Mouse (Mus musculus) limb, embryonic 15.5 days (tissue): ENCODE results near the gene Tars. TPM values are rescaled to one million over a fixed set of nuclear protein-coding genes. Genes with fewer than 3 reads are reported as not detected.

ENCODE experiments used
- ATAC-seq: fragments of 200-750 bp; cut with Nextera tagmentation; 2 replicates; pipeline ENCODE4 v1.8.0; 2017; ENCODE audit warnings: low read depth, moderate TSS enrichment; ENCODE audit not compliant: insufficient number of reproducible peaks, low FRiP score, low TSS enrichment
- H3K27ac ChIP-seq: fragments of 300-500 bp; sonication (generic); 2 replicates; pipeline ENCODE4 v1.5.1; 2015; ENCODE audit warnings: moderate library complexity, mild to moderate bottlenecking, inconsistent platforms
- H3K27me3 ChIP-seq: fragments of 300-500 bp; sonication (generic); 2 replicates; pipeline ENCODE4 v1.6.1; 2015; ENCODE audit warnings: inconsistent platforms
- H3K36me3 ChIP-seq: fragments of 300-500 bp; sonication (generic); 2 replicates; pipeline ENCODE4 v1.6.1; 2015; ENCODE audit warnings: inconsistent platforms
- H3K4me1 ChIP-seq: fragments of 300-500 bp; sonication (generic); 2 replicates; pipeline ENCODE4 v1.6.1; 2015; ENCODE audit warnings: inconsistent platforms
- H3K4me2 ChIP-seq: fragments of 300-500 bp; sonication (generic); 2 replicates; pipeline ENCODE4 v1.6.1; 2015; ENCODE audit warnings: mild to moderate bottlenecking, inconsistent platforms
- H3K4me3 ChIP-seq: fragments of 300-500 bp; sonication (generic); 2 replicates; pipeline ENCODE4 v1.5.1; 2015; ENCODE audit warnings: mild to moderate bottlenecking, inconsistent platforms
- H3K9ac ChIP-seq: fragments of 300-500 bp; sonication (generic); 2 replicates; pipeline ENCODE4 v1.6.1; 2015; ENCODE audit warnings: inconsistent platforms
- H3K9me3 ChIP-seq: fragments of 300-500 bp; sonication (generic); 2 replicates; pipeline ENCODE4 v1.6.1; 2016; ENCODE audit warnings: inconsistent platforms
- WGBS: fragments of 180-500 bp; shearing (Covaris S2); methylation state at CpG from one replicate; pipeline ENCODE4 v1.1.7; 2015; 5-methylcytosine and 5-hydroxymethylcytosine counted together
- polyA plus RNA-seq: library from polyadenylated mRNA; unstranded; fragments of >200 nt; fragmentation: Nextera tagmentation; extraction: Ambion mirVana; gene quantifications from 2 replicates; pipeline ENCODE4 v1.2.1, GENCODE M21; 2015

The Tars gene
- polyA plus RNA-seq, 1 experiment from 2014 or later, result 68.6 TPM

DNA sequence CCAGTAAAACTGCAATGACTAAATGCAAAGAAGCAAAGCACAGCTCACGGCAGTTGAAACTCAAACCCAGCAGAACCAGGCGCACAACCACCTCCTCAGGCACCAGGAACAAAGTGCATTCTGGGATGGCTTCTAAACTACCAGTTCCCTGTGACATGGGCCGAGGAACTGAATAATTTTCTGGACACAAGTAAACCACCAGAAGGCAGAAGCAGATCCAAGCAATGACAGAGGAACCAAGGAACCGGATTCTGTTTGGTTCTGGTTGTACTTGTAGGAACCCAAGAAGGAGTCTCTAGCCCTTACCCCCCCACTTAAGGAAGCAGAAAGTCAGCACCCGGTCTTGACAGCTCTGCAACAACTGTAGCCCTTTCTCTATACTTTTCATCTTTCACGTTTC lies 3.0 kb downstream of the Tars start:
- H3K4me1 ChIP-seq, result peaks cover 11% of the 10 kb centered on the region
- no peak overlapping the region for H3K4me2 ChIP-seq
- ATAC-seq, result no peak
- peaks cover 47% of the 10 kb centered on the region for H3K36me3 ChIP-seq
- H3K4me3 ChIP-seq, result no peak overlapping the region
- no peaks in the 10 kb centered on the region for H3K9me3 ChIP-seq
- no peaks in the 10 kb centered on the region for H3K27me3 ChIP-seq
- H3K27ac ChIP-seq, result no peak overlapping the region
- H3K9ac ChIP-seq, result no peak overlapping the region
- 80% methylated on average over 6 of the region's 6 CpGs for WGBS

DNA sequence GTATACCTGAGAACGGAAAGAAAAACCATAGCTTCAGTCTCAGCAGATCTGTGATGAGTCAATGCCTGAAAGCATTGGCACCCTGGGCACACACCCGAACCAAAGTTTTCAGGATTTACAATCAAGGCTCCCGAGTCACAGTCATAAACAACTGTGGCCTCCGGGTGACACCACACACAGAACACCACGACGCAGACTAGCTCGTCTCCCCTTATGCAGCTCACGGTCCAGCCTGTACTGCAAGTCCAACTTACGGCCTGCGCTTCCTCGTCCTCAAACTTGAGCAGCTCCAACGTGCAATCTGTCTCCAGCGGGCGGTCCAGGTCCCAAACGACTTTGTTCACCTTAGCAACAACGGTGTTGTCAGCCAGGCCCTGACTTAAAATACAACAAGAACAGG lies 6.6 kb downstream of the Tars start:
- Histone ChIP-seq H3K4me3 (no peak overlapping the region), H3K27ac (no peak overlapping the region), H3K4me2 (no peak overlapping the region), H3K36me3 (peaks cover 82% of the 10 kb centered on the region), H3K4me1 (peaks cover 3% of the 10 kb centered on the region; the same call in 1 of the 2 replicates), H3K9ac (no peak overlapping the region), H3K9me3 (no peaks in the 10 kb centered on the region), H3K27me3 (no peaks in the 10 kb centered on the region)
- ATAC-seq, result no peak
- 95% methylated on average over 16 of the region's 16 CpGs for WGBS

- Histone ChIP-seq H3K9ac (no peak overlapping the region), H3K4me3 (no peak overlapping the region), H3K4me1 (no peaks in the 10 kb centered on the region), H3K9me3 (no peaks in the 10 kb centered on the region), H3K27me3 (no peaks in the 10 kb centered on the region), H3K4me2 (no peak overlapping the region), H3K27ac (no peak overlapping the region), H3K36me3 (peaks cover 63% of the 10 kb centered on the region)
- WGBS, result 94% methylated on average over 21 of the region's 21 CpGs
- ATAC-seq, result no peak
Measured at GRCm38 (mm10) chr15:11383796-11384195, 15.7 kb downstream of the Tars start.

DNA sequence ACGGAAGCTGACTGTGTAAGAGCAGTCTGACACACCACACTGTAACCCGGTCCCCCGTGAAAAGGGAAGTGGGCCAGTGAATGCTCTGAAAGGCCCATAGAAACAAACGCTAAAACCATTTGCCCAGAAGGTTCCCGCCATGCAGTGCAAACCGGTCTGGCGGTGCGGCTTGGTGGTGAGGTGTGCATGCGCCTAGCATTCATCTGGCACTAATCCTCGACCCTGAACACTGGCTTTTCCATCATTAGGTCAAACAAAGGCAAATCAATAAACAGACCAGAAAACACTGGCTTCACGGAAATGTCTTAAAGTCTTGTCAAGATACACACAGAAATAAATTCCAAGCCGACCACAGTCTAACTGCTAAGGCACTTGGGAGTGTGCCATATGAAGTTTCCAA lies 16.9 kb downstream of the Tars start:
- H3K4me3 ChIP-seq, result no peak overlapping the region
- no peak overlapping the region for H3K4me2 ChIP-seq
- H3K27me3 ChIP-seq, result no peaks in the 10 kb centered on the region
- WGBS, result 84% methylated on average over 12 of the region's 12 CpGs
- no peaks in the 10 kb centered on the region for H3K4me1 ChIP-seq
- H3K36me3 ChIP-seq, result peaks cover 51% of the 10 kb centered on the region
- no peaks in the 10 kb centered on the region for H3K9me3 ChIP-seq
- no peak overlapping the region for H3K9ac ChIP-seq
- ATAC-seq, result no peak
- H3K27ac ChIP-seq, result no peak overlapping the region

GRCm38 (mm10) chr15:11380616-11381015 lies 18.8 kb downstream of the Tars start:
- 81% methylated on average over 8 of the region's 8 CpGs for WGBS
- Histone ChIP-seq H3K27me3 (no peaks in the 10 kb centered on the region), H3K4me2 (no peak overlapping the region), H3K9ac (no peak overlapping the region), H3K4me1 (no peaks in the 10 kb centered on the region), H3K27ac (no peak overlapping the region), H3K36me3 (peaks cover 31% of the 10 kb centered on the region), H3K4me3 (no peak overlapping the region), H3K9me3 (no peaks in the 10 kb centered on the region)
- no peak for ATAC-seq

DNA sequence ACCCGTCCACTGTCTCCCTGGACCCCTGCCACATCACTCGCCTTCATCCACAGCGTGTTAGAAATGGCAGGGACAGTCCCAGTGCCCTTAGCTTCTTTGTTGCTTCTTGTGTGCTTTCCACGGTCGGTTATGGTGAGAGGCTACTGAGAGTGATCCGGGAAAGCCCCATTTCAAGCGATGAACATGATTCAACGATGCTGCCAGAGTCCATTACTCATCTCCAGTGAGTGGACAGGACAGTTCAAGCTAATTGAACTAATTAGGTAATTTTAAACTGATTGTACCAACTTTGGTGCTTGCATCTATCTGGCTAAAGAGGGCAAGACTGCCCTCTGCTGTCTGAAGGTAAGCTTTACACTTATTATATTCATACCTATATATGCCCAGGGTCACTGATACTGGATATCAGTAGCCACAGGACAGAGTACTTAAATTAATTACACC lies 19.4 kb downstream of the Tars start:
- Histone ChIP-seq H3K4me2 (no peak overlapping the region), H3K4me1 (no peaks in the 10 kb centered on the region), H3K27ac (no peak overlapping the region), H3K4me3 (no peak overlapping the region), H3K27me3 (no peaks in the 10 kb centered on the region), H3K36me3 (peaks cover 26% of the 10 kb centered on the region), H3K9me3 (no peaks in the 10 kb centered on the region), H3K9ac (no peak overlapping the region)
- WGBS, result 45% methylated on average over 8 of the region's 8 CpGs
- ATAC-seq, result no peak

DNA sequence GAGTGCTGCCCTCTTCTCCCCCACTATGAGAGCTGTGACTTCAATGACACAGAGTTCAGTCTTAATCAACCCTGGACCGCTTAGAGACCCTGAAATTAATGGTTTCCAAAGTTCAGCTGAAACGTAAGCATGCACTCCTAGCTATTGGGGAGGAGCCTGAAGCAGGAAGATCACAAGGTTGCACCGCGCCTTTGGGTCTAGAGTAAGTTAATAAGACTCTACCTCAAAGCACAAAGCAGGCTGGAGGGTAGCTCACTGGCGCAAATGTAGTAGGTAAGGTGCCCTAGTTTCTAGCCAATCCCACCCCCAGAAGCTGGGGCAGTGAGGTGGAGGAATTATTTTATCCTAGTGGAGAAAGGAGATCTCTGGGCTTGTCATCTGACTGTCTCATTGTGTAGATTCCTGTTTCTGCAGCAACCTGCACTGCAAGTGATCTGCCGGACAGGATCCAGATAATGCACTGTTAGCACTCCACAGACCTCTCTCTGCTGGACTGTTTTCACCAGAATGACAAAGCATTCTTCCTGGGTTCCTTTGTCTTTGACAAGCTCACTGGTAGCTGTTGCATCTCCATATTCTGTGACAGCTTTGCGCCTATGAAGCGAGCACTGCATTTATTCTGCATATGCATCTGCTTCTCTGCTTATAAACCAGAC lies 19.9 kb downstream of the Tars start:
- H3K9me3 ChIP-seq, result no peaks in the 10 kb centered on the region
- no peak overlapping the region for H3K9ac ChIP-seq
- WGBS, result 86% methylated on average over 8 of the region's 8 CpGs
- no peak overlapping the region for H3K27ac ChIP-seq
- no peak overlapping the region for H3K4me3 ChIP-seq
- no peak for ATAC-seq
- H3K36me3 ChIP-seq, result peaks cover 21% of the 10 kb centered on the region
- no peaks in the 10 kb centered on the region for H3K27me3 ChIP-seq
- no peak overlapping the region for H3K4me2 ChIP-seq
- no peaks in the 10 kb centered on the region for H3K4me1 ChIP-seq

DNA sequence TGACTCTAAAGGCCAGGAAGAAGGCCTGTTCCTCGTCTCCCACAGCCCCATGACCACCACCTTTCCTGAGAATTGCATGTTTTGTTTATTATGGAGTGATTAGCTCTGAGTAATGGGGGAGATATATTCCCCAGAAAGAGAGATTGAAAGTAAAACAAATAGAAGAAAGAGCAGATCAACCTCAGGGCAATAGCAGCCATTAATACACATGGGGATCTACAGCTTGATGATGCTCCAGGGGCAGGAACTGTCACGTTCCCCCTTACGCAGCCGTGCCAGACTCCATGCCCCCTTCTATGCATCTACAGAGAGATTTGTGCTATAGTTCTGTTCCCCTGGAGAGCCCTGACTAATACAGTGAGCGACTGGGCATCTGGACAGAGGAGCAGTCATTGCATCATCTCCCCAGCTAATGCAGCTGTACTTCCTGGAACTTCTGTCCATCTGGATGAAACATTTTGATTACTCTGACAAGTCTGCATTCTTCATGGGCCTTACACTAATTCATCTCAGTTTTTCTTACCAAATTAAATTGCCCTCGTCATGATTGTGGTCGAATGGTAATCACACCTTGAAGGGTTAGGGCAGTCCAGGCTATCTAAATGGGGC lies 28.9 kb downstream of the Tars start:
- no peaks in the 10 kb centered on the region for H3K27me3 ChIP-seq
- no peak overlapping the region for H3K27ac ChIP-seq
- no peaks in the 10 kb centered on the region for H3K4me1 ChIP-seq
- no peaks in the 10 kb centered on the region for H3K9me3 ChIP-seq
- no peak for ATAC-seq
- 81% methylated on average over 7 of the region's 7 CpGs for WGBS
- no peak overlapping the region for H3K4me2 ChIP-seq
- H3K4me3 ChIP-seq, result no peak overlapping the region
- H3K36me3 ChIP-seq, result no peaks in the 10 kb centered on the region
- no peak overlapping the region for H3K9ac ChIP-seq

DNA sequence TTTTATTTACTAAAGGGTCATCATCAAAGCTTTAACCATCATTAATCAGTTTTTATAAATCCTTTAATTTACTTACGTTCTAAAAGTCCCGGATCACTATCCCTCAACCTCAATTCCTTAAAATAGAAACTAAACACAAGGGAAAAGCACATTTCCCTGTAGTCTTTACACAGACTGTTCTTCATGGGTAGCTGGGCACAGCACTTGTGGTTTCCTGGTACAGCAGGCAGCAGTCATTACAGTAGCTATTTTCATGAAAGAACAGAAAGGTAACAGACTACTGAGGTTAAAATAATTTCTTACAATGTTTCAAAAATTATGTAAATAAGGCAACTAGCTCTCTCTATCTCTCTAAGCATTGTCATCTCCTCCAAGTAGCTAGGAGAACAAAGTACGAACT lies 29.9 kb downstream of the Tars start:
- H3K36me3 ChIP-seq, result no peaks in the 10 kb centered on the region
- H3K4me3 ChIP-seq, result no peak overlapping the region
- no peak overlapping the region for H3K9ac ChIP-seq
- H3K9me3 ChIP-seq, result no peaks in the 10 kb centered on the region
- WGBS, result 77% methylated on average over 3 of the region's 3 CpGs
- no peak overlapping the region for H3K27ac ChIP-seq
- no peak overlapping the region for H3K4me2 ChIP-seq
- no peaks in the 10 kb centered on the region for H3K4me1 ChIP-seq
- H3K27me3 ChIP-seq, result no peaks in the 10 kb centered on the region
- no peak for ATAC-seq

DNA sequence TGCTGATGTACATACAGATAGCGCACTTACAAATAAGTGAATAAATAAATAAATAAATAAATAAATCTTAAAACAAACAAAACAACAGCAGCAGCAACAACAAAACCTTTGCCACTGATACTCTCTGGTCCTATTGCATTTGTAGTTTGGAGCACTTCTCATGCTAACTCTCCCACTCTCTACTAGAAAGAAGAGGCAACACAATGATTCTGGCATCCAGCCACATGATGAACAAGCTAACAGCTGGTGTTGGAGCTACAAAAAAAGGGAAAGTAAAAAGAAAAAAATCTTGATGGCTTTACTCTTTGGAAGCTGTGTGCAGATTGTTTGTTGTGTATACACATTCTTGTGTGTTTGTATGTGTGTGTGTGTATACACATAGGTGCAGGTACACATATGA lies 34.7 kb downstream of the Tars start:
- ATAC-seq, result no peak
- H3K4me1 ChIP-seq, result no peaks in the 10 kb centered on the region
- no peaks in the 10 kb centered on the region for H3K36me3 ChIP-seq
- H3K4me2 ChIP-seq, result no peak overlapping the region
- no peaks in the 10 kb centered on the region for H3K27me3 ChIP-seq
- H3K27ac ChIP-seq, result no peak overlapping the region
- WGBS, result 98% methylated on average over 1 of the region's 1 CpGs
- H3K4me3 ChIP-seq, result no peak overlapping the region
- H3K9ac ChIP-seq, result no peak overlapping the region
- no peaks in the 10 kb centered on the region for H3K9me3 ChIP-seq

- 25% methylated on average over 2 of the region's 2 CpGs for WGBS
Measured at GRCm38 (mm10) chr15:11364112-11364511, 35.4 kb downstream of the Tars start.

GRCm38 (mm10) chr15:11361824-11362223 lies 37.6 kb downstream of the Tars start:
- no peak for ATAC-seq

More at GRCm38 (mm10) chr15:11364112-11364511, 35.4 kb downstream of the Tars start:
- no peak overlapping the region for H3K9ac ChIP-seq
- no peak overlapping the region for H3K27ac ChIP-seq
- no peaks in the 10 kb centered on the region for H3K36me3 ChIP-seq
- H3K4me3 ChIP-seq, result no peak overlapping the region
- no peaks in the 10 kb centered on the region for H3K27me3 ChIP-seq
- H3K4me1 ChIP-seq, result no peaks in the 10 kb centered on the region
- no peak for ATAC-seq
- H3K4me2 ChIP-seq, result no peak overlapping the region
- no peaks in the 10 kb centered on the region for H3K9me3 ChIP-seq

More at GRCm38 (mm10) chr15:11361824-11362223, 37.6 kb downstream of the Tars start:
- Histone ChIP-seq H3K9ac (no peak overlapping the region), H3K9me3 (no peaks in the 10 kb centered on the region), H3K27me3 (no peaks in the 10 kb centered on the region), H3K4me3 (no peak overlapping the region), H3K4me1 (no peaks in the 10 kb centered on the region), H3K4me2 (no peak overlapping the region), H3K27ac (no peak overlapping the region), H3K36me3 (no peaks in the 10 kb centered on the region)
- 79% methylated on average over 5 of the region's 5 CpGs for WGBS
